Mouse (Mus musculus): ENCODE measurements around the gene Gnat1. TPM values are rescaled to one million over a fixed set of nuclear protein-coding genes. Genes with fewer than 3 reads are reported as not detected.

Gene Gnat1
- total RNA-seq, 2 experiments from 2014 or later, result not detected

DNA sequence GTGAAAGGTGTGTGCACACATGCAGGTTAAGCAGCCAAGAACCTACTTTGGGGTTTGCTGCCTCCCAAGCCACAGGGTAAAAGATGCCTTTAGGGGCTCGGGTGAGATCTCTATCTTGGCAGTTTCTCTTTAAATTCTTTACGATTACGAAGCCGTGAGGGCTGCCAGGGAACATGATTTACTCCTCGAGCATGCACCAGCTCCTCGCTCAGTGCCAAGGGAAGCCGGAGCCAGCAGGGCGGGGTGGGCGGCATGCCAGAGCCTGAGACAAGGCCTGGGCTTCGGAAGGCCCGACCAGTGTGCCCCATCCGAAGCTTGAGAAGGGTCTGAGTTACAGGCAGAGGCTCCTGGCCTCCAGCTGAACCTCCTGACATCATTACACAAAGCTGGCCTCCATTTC, 22.1 kb upstream of the Gnat1 start:
- DNase-seq (ENCODE audit: extremely low spot score in 1 of 2, low spot score in 1 of 2), result peak; percentile 46 to 58

DNA sequence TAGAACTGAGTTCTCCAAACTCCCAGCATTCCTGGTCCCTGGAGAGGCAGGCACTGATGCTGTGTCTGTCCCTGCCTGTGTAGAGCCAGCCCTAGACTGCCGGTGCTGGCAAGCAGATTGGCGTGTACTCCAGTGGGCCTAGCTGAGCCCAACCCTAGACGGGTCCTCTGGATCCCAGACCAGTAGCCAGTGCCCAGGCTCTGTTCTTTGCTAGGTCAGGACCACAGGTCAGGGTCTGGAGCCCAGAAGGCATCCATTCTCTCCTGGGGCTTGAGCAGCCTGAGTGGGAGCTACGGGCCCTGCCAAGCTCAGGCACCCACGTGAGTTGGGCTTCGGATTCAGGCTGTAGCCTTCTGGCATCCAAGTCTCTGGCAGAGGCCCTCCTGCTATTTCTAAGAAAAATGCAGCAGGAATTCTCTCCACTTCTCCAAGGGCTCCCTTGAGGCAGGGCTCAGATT, 20.6 kb upstream of the Gnat1 start:
- DNase-seq (ENCODE audit: extremely low spot score in 1 of 2, low spot score in 1 of 2), result peak in 1 of 2 experiments; percentile 33

DNA sequence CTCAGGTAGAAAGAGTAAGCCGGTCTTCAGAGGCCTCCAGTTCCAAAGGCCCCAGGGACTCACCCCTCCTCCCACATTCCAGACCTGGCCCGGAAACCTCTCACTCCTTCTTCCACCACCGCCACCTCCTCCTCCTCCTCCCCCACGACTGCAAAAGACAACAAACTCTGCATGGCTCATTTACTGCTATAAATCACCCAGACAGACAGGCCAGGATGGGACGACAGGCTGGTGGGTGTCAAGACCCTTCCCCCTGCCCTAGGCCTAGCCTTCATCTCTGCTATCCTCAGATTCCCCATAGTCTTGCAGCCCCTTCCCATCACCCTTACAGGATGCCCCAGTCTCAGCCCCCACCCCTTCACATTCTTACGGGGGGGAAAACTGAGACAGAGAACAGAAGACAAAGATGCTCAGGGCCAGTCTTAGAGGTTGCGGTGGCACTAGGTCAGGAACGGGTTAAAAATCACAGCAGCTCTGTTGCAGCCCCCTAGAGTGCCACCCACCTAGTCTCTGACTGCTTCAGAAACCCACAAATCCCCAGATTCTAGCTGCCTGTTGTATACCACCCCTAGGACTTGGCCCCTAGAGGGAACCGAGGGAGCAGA, 20.0 kb upstream of the Gnat1 start:
- DNase-seq (ENCODE audit: extremely low spot score in 1 of 2, low spot score in 1 of 2), result no peak

DNA sequence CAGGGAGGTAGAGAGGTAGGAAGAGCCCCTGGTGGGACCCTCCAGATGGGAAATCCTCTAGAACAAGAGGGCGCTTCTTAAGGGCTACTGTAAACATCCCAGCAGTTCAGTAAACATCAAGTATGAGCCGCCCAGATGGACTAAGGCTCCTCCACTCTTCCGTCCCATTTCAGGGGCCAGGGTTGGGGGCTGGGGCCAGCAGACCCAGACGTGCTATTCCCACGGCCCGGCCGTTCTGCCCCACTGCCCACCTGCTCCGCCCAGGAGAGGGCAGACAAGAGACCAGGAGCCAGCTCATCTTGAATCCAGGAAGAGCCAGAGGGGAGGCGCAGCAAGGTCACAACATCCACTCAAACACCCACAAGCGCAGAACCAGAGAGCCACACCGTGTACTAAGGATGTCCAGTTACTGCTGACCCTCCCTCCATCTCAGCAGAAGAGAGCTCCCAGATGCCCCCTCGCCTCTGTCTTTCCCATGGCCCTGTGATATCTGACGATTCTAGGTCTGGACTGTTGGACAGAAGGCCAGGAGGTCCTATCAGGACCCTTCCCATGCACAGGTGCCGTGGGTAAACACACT, 19.2 kb upstream of the Gnat1 start:
- DNase-seq (ENCODE audit: extremely low spot score in 1 of 2, low spot score in 1 of 2), result no peak

DNA sequence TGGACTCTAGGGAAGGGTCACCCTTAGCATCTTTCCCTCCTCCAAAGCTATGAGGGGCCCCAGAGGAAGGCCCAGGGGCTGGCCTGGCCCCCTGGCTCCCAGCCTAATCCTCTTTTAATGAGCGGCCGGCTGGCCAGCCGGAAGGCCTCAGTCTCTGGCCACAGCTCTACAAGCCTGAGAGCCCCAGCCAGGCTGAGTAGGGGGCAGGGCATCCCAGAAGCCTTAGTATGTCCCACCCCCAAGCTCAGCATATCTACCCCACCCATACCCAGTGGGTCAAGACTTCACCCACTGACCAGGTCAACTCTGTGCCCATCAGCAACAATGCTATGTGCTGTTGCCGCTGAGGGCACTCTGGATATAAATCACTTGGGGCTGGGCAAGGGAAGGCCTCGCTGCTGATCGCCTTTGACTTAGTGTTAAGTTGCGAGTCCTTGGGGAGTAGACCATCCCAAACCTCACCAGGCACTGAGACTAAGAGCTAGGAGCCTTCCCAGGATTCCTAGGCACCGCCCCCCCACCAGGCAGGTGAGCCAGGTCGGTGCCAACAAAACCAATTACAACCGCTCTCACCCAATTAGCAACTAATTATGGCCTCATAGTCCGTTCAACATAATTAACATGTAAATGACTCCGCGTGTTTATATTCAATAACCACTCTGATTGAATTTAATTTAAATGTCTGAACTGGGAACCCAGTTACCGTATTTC, 18.5 kb upstream of the Gnat1 start:
- no peak for DNase-seq (ENCODE audit: extremely low spot score in 1 of 2, low spot score in 1 of 2)

DNA sequence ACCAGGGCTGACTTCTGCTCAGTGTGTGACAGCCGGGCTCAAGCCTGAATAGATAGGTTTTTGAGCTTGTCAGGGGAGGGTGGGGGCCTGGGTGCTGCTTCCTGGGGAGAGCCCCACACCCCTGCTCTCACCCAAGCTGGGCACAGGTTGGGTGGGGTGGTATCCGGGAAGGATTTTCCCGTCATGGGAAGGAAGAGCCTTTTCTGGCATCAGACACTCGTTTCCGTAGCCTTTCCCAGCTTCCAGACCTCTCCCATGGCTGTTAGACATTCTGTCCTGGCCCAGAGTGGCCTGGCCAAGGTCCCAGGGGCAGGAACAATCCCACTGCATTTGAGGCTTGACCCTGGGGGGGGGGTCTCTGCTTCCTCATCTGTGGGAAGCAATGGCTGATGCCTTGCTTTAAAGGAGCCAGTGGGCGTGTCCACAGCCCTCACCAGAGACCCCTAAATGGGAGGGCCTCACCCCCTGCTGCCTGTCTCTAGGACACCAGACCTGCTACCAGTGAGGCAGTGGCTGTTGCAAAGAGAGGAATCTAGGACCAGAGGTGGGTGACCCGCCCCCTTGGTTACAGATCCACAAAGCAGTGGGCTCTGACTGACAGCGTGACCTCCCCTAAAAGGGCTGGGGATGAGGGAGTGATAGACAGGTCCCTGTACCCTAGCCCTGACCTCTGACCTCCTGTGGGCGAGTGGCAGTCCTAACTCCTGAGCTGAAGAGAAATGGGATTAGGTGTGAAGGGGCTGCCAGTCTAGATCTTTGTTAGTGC, 17.5 kb upstream of the Gnat1 start:
- no peak for DNase-seq (ENCODE audit: extremely low spot score in 1 of 2, low spot score in 1 of 2)

DNA sequence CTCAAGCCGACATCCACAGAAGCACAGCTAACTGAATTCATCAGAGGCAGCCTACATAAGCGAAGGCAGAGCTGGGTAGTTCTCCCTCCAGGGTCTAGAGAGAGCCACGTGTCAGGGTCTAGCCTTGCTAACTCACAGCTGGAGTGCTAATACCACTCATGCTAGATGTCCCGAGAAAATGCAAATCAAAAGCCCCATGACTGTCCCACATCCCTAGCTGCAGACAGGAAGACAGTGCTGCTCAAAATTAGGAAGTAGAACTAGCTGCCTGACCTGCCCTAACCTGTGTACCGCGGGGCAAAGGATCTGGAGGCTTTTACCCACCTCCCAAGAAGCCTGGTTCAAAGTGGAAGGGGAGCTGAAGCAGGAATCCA, 16.6 kb upstream of the Gnat1 start:
- no peak for DNase-seq (ENCODE audit: extremely low spot score in 1 of 2, low spot score in 1 of 2)

DNA sequence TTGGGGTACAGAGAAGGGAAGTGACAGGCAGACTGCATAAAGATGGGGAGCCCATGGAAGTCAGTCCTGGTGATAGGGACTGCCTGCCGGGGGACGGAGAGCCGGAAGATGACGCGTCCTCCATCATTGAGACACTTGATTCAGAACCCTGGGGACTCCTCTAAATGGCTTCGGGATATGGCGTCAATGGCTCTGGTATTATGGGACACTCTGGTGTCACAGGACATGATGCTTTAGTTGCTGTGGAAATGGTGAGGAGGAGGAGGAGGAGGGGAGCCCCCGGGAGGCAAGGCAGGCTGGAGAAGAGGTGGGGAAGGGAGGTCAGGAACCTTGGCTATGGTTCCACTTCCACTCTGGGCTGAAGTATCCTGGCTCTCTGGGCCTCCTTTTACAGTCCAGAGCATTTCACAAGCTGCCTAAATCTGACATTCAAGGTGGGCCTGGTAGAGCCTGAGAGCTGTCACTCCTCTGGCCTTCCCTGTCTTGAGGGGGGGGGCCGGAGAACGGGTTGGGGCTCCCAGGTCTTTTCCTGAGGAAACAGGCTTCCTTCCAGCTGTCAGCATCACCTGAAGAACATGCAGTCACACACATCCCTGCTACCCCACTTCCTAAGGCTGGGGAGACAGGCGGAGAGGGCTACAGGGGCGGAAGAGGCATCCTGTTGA, 16.1 kb upstream of the Gnat1 start:
- DNase-seq (ENCODE audit: extremely low spot score in 1 of 2, low spot score in 1 of 2), result no peak

DNA sequence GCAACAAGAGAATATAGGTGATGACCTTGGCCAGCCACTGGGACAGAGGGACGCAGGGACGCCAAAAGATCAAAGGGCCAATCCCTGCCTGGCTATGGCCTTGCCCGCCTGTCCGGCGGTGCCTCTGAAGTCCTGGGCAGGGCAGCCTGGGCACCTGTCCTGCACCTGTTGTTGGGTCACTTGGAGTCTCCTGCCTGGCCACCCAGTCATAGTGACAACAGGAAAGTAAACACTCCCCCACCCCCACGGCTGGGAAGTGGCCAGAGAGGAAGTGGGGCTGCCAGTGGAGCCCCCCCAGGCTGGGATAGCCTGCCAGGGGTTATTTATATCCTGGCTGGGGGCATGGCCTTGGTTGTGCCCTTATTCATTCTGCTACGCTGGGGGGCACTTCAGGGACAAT, 15.1 kb upstream of the Gnat1 start:
- no peak for DNase-seq (ENCODE audit: extremely low spot score in 1 of 2, low spot score in 1 of 2)

DNA sequence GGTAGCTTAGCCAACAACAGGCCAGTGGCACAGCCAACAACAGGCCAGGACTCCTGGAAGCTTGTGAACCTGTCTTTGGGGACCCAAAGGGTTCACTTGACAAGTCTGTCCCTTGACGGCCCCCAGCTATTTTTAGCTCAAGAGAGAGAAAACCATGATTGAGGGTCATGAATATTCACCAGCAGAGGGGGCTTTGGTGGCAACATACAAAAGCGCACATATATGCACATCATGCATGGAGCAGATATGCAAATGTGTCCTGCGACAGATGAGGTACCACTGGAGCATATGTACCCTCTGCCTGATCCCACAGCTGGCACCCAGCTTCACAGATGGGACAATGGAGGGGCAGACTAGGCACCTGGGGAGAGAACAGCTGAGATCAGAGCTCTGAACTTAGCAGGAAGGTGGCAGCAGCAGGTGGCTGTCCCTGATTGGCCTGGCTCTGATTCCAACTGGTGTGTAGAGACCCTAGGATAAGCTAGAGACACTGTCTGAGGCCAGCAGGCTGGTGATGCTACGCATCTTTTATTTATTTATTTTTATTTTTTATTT, 14.0 kb upstream of the Gnat1 start:
- DNase-seq (ENCODE audit: extremely low spot score in 1 of 2, low spot score in 1 of 2), result no peak

DNA sequence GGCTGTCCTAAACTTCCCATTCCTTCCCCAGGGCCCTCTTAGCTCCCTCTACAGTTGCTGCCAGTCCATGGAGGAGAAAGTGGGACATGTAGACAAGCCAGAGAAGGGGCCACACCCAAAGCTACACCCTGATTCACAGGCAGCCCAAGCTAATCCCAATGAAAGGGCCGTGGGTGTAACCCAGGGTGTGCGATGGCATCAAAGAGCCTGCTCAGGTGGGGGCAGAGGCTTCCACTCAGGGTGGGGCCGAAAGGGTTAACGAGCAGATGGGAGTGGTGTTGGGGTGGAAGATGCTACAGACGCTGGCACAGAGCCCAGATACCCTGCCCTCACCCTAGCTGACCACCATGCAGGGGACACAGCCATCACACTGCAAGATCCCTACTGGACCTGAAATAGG, 13.3 kb upstream of the Gnat1 start:
- no peak for DNase-seq (ENCODE audit: extremely low spot score in 1 of 2, low spot score in 1 of 2)

DNA sequence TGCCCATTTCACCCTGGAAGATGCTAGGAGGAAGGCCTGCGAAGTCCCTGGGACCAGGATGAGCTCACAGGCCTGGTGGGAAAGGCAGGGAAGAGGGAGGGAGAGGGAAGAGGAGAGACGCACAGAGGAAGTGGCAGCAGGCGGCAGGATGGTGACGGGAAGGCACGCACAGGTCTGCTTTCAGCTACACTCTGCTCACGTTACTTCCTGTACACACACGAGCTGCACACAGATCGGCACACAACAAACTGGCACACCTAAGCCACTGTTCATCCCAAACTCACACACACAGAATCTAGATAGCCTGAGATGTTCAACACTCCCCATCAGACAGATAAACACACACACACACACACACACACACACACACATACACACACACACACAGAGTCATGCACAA, 10.9 kb upstream of the Gnat1 start:
- DNase-seq (ENCODE audit: extremely low spot score in 1 of 2, low spot score in 1 of 2), result no peak

DNA sequence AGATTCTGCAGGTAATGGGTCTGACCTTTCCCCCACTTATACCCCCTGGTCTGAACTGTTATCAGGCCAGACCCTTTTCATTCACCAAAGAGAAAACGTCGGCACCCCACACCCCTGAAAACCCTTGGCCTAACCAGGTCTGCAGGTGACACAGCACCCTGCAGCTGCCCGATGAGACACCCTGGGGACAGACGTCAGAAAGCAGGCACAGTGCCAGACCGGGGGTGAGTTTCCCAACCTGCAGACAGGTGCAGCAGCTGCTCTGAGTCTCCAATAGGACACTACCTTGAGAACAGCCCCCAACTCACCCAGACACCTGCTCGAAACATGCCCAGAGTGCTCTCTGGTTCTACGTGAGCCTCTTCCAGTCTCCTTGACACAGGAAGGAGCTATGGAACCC, 9.4 kb upstream of the Gnat1 start:
- DNase-seq (ENCODE audit: extremely low spot score in 1 of 2, low spot score in 1 of 2), result no peak

DNA sequence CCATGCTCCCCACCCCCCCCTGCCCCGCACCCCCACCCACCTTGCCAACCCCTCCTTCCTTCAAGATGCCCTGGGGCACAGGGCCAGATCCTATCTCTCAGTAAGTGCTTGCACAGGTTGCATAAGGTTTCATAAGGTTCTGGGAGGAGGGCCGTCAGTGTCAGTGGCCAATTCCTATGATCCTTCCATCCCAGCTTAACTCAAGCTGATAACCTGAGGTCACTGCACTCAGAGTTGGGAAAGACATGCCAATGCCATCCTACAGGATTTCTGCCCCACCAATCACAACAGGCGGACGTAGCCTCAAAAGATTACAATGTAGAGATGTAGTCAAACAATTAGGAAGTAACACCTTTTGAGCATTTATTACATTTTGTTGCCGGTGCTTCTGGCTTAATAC, 8.9 kb upstream of the Gnat1 start:
- DNase-seq (ENCODE audit: extremely low spot score in 1 of 2, low spot score in 1 of 2), result no peak

DNA sequence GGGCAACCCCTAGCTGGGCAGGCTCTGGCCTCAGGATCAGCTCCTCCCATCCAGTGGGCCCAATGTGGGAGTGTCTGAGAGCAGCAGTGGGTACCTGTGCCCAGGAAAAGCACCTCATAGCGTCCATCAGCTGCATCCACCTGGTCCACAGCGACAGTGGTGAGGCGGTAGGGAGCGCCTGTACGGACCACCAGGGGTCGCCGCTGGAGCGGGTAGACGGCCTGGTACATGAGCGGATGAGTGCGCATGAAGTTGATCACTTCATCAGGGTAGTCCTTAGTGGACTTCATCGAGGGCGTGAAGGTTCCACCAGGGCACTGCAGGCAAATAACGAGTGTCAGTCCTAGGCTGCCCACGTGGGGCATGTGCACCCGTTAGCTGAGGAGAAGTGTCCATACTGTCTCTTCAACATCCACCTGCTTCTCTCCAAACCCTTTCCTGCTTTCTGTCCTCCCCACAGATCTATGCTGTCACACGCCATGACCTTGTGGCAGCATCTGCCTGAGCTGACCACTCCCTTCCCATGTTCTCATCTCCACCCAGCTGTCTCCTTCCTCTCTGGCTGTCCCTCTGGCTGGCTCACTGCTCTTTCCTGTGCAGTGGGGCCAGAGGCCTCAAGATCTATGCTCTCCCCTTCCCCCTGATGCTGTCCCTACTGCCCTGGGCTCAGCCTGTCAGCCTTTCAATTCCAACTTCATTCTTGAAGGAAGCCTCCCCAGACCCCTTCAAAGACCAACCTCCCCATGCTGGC, 5.9 kb upstream of the Gnat1 start:
- peak in 1 of 2 experiments; percentile 60 for DNase-seq (ENCODE audit: extremely low spot score in 1 of 2, low spot score in 1 of 2)

DNA sequence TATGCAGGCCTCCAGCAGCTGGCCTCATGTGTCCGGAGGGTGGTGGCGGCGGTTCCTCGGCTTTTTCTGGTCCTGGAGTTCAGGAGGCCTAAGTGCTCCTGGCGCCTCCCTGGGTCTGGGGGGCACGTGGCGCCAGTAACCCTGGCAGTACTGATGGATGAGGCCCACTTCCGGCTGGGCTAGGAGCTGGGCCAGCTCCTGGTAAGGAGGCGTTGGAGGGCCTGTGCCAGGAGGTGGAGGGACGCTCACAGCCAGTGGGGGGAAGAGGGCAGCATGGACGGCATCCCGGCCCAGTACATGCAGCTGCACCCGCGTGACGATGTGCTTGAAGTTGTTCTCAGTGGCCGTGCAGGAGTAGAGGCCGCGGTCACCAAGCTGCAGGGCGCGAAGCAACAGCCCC, 2.9 kb upstream of the Gnat1 start:
- no peak for DNase-seq (ENCODE audit: extremely low spot score in 1 of 2, low spot score in 1 of 2)

DNA sequence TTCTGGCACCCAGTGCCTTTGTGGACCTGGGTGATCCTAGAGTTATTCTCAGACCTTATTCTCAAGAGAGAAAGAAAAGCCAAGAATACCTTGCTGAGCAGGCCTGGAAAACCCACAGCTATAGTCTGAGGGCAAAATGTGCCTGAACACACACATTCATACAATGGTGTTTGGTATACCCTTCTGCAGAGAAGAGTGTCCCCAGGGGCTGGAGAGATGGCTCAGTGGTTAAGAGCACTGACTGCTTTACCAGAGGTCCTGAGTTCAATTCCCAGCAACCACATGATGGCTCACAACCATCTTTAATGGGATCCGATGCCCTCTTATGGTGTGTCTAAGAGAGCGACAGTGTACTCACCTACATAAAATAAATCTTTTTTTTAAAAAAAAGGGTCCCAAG, 651 bp downstream of the Gnat1 start:
- no peak for DNase-seq (ENCODE audit: extremely low spot score in 1 of 2, low spot score in 1 of 2)

DNA sequence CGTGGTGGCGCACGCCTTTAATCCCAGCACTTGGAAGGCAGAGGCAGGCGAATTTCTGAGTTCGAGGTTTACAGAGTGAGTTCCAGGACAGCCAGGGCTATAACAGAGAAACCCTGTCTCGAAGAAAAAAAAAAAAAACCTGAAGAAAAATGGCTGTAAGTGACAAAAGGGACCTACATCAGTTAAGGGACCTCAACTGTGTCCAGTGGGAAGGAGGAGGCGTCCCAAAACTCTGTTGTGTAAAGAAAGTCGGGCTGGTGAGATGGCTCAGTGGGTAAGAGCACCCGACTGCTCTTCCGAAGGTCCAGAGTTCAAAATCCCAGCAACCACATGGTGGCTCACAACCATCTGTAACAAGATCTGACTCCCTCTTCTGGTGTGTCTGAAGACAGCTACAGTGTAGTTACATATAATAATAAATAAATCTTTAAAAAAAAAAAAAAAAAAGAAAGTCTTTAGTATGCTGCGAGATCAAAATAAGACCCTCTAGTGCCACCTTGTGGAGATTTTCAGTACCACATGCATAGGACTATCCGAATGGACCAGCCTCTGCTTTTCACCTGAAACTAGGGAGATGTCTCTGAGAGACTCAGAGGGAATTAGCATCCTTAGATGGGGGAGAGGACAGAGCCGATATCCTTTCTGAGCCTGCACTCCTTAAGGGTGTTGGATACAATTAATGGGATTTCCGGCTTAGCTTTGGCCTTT, 1.5 kb downstream of the Gnat1 start:
- DNase-seq (ENCODE audit: extremely low spot score in 1 of 2, low spot score in 1 of 2), result peak; percentile 50 to 89

DNA sequence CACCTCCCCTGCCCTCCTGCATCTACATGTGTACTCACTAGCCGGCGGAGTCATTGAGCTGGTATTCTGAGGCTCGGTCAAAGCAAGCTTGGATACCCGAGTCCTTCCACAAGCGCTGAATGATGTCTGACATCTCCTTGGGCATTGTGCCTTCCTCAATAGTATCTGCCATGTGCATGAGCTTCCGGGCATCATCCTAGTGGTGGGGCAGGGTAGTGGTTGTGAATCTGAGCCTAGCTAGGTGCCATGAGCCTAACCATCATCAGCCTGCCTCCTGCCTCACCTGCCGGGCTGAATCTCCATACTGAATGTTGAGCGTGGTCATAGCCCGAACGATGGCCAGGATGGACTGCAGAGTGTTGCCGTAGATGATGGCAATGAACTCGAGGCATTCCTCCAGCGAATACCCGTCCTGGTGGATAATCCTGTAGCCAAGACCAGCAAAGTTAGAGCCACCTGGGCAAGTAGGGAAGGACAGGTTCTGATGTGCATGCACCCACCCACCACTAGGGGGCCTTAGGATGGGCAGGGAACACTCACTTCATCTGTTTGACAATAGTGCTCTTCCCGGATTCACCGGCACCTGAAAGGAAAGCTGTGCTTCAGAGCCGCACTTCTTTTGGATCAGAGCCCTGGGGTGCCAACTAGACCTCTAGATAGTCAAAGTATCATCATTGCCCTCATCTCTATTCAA, 2.3 kb downstream of the Gnat1 start:
- peak in 1 of 2 experiments; percentile 40 for DNase-seq (ENCODE audit: extremely low spot score in 1 of 2, low spot score in 1 of 2)

All from layer of hippocampus, postnatal 25 days (tissue).